Mouse (Mus musculus) urinary bladder, adult 2 months (tissue): Measurements from ENCODE around the gene Angptl8. TPM values are rescaled to one million over a fixed set of nuclear protein-coding genes. Genes with fewer than 3 reads are reported as not detected.

ENCODE experiments used
- polyA plus RNA-seq: library from polyadenylated mRNA; depleted of rRNA; stranded (reverse); fragments of >200 nt; gene quantifications from 2 replicates; pipeline ENCODE4 v1.2.3, GENCODE M21; 2012; rRNA removed

Angptl8 gene
- polyA plus RNA-seq, 1 experiment = 2.0 TPM

Other genes starting within 250 kb of the Angptl8 start
- gene Timm29, start 242.8 kb upstream of the Angptl8 start, polyA plus RNA-seq = 30.5 and 32.5 TPM in 2 replicates
- 29.9 and 33.8 TPM in 2 replicates for gene Yipf2, start 242.7 kb upstream of the Angptl8 start, polyA plus RNA-seq
- gene Smarca4, start 219.3 kb upstream of the Angptl8 start, polyA plus RNA-seq = 56.6 and 63.0 TPM in 2 replicates
- 29.2 and 35.7 TPM in 2 replicates for gene Ldlr, start 112.0 kb upstream of the Angptl8 start, polyA plus RNA-seq
- 2.4 and 3.0 TPM in 2 replicates for gene Spc24, start 75.2 kb upstream of the Angptl8 start, polyA plus RNA-seq
- 44.6 and 77.0 TPM in 2 replicates for gene Kank2, start 36.8 kb upstream of the Angptl8 start, polyA plus RNA-seq
- gene Dock6, start 17.1 kb downstream of the Angptl8 start, polyA plus RNA-seq = 89.2 and 102 TPM in 2 replicates
- gene Rab3d, start 82.7 kb downstream of the Angptl8 start, polyA plus RNA-seq = 54.4 and 59.9 TPM in 2 replicates
- 8.8 and 9.4 TPM in 2 replicates for gene Ccdc159, start 92.0 kb downstream of the Angptl8 start, polyA plus RNA-seq
- 93.0 and 101 TPM in 2 replicates for gene Tmem205, start 92.0 kb downstream of the Angptl8 start, polyA plus RNA-seq
- gene Plppr2, start 101.5 kb downstream of the Angptl8 start, polyA plus RNA-seq = 14.5 and 17.1 TPM in 2 replicates
- gene Swsap1, start 120.2 kb downstream of the Angptl8 start, polyA plus RNA-seq = 4.6 and 6.4 TPM in 2 replicates
- 1.8 and 2.1 TPM in 2 replicates for gene Epor, start 128.0 kb downstream of the Angptl8 start, polyA plus RNA-seq
- 25.7 and 27.3 TPM in 2 replicates for gene Rgl3, start 153.9 kb downstream of the Angptl8 start, polyA plus RNA-seq
- gene Ccdc151, start 167.1 kb downstream of the Angptl8 start, polyA plus RNA-seq = 0.19 and 0.29 TPM in 2 replicates
- 84.4 and 86.5 TPM in 2 replicates for gene Prkcsh, start 167.3 kb downstream of the Angptl8 start, polyA plus RNA-seq
- gene Elavl3, start 216.5 kb downstream of the Angptl8 start, polyA plus RNA-seq = 0.06 and 0.16 TPM in 2 replicates
- gene Gm49318, start 235.7 kb downstream of the Angptl8 start, polyA plus RNA-seq = not detected in 2 replicates
- 18.0 and 21.3 TPM in 2 replicates for gene Zfp653, start 235.9 kb downstream of the Angptl8 start, polyA plus RNA-seq
- 39.4 and 40.3 TPM in 2 replicates for gene Ecsit, start 249.9 kb downstream of the Angptl8 start, polyA plus RNA-seq